Comparison of ENCODE assay signal across 9 mouse cellular contexts in genomic region chr17:47614018-47614417, GRCm38 (mm10). TPM values are rescaled to one million over a fixed set of nuclear protein-coding genes. Genes with fewer than 3 reads are reported as not detected.
DNase-seq lines count a peak whose midpoint lies in the region; ATAC-seq and TF ChIP-seq lines count a peak whose summit lies in the region.
"Had no signal": no experiment of that assay in that cellular context is flagged by ENCODE, and none has a peak within 500 bp of the region (broad histone marks: within the 10 kb centered on the region; RNA-seq: fewer than 3 reads in every experiment).

No protein-coding gene starts in this region.

- H3K36me3 ChIP-seq in forebrain, postnatal 0 days (ENCODE audit: insufficient read depth): peaks cover 25% of the 10 kb centered on the region
- H3K36me3 ChIP-seq in forebrain, embryonic 12.5 days (replicated peaks): peaks cover 31% of the 10 kb centered on the region
- H3K36me3 ChIP-seq in forebrain, embryonic 14.5 days (ENCODE audit: control insufficient read depth, insufficient read depth, low read length): peaks cover 36% of the 10 kb centered on the region

- 86% methylated on average over 1 of the region's 1 CpGs for WGBS in forebrain, postnatal 0 days
- whole genome bisulfite sequencing in forebrain, embryonic 12.5 days: 84% methylated on average over 1 of the region's 1 CpGs
- 96% methylated on average over 1 of the region's 1 CpGs for WGBS in forebrain, embryonic 14.5 days

- no peak overlapping the region for H3K27ac ChIP-seq in forebrain, postnatal 0 days (ENCODE audit: low read depth, low read length)
- no peak overlapping the region for H3K27ac ChIP-seq in forebrain, embryonic 12.5 days
- no peak overlapping the region for H3K27ac ChIP-seq in forebrain, embryonic 14.5 days (ENCODE audit: low read depth, low read length)

- DNase-seq in forebrain, postnatal 0 days: no peak
- DNase-seq in spleen, postnatal 10 days (ENCODE audit: low spot score in 2 of 2): peak; percentile 62 to 79
- no peak for DNase-seq in spleen, adult 12 weeks (ENCODE audit: low spot score)
- peak; percentile 55 for DNase-seq in heart, postnatal 4 days
- peak; percentile 59 for DNase-seq in testis, postnatal 10 days (ENCODE audit: low spot score)
- no peak for DNase-seq in forebrain, embryonic 14.5 days (ENCODE audit: low spot score)

- no peaks in the 10 kb centered on the region for H3K27me3 ChIP-seq in forebrain, postnatal 0 days (ENCODE audit: insufficient read depth, low read length)
- H3K27me3 ChIP-seq in forebrain, embryonic 12.5 days: no peaks in the 10 kb centered on the region
- no peaks in the 10 kb centered on the region for H3K27me3 ChIP-seq in forebrain, embryonic 14.5 days (replicated peaks; ENCODE audit: control insufficient read depth, insufficient read depth, low read length)

- no peak overlapping the region for H3K4me2 ChIP-seq in forebrain, postnatal 0 days (ENCODE audit: low read depth)
- H3K4me2 ChIP-seq in forebrain, embryonic 12.5 days: no peak overlapping the region
- no peak overlapping the region for H3K4me2 ChIP-seq in forebrain, embryonic 14.5 days (ENCODE audit: low read length)

- H3K9me3 ChIP-seq in forebrain, postnatal 0 days (ENCODE audit: low read length): no peaks in the 10 kb centered on the region
- no peaks in the 10 kb centered on the region for H3K9me3 ChIP-seq in forebrain, embryonic 12.5 days
- no peaks in the 10 kb centered on the region for H3K9me3 ChIP-seq in forebrain, embryonic 14.5 days (replicated peaks; ENCODE audit: control insufficient read depth, low read length)

- no peak for ATAC-seq in forebrain, postnatal 0 days
- no peak for ATAC-seq in forebrain, embryonic 12.5 days (ENCODE audit: low FRiP score)
- ATAC-seq in erythroblast, adult 5-6 weeks (replicated peaks; ENCODE audit: low FRiP score, poor library complexity, severe bottlenecking): no peak
- no peak for ATAC-seq in forebrain, embryonic 14.5 days

- no peak overlapping the region for H3K9ac ChIP-seq in forebrain, postnatal 0 days
- H3K9ac ChIP-seq in forebrain, embryonic 12.5 days: no peak overlapping the region
- H3K9ac ChIP-seq in forebrain, embryonic 14.5 days (ENCODE audit: low read length): no peak overlapping the region

- H3K4me1 ChIP-seq in forebrain, postnatal 0 days (ENCODE audit: insufficient read depth): peaks cover 17% of the 10 kb centered on the region
- H3K4me1 ChIP-seq in forebrain, embryonic 12.5 days: peaks cover 21% of the 10 kb centered on the region
- peaks cover 12% of the 10 kb centered on the region for H3K4me1 ChIP-seq in forebrain, embryonic 14.5 days (ENCODE audit: control insufficient read depth, insufficient read depth, low read length)

- H3K4me3 ChIP-seq in forebrain, postnatal 0 days (ENCODE audit: low read depth, low read length): no peak overlapping the region
- H3K4me3 ChIP-seq in forebrain, embryonic 12.5 days (replicated peaks): no peak overlapping the region
- no peak overlapping the region for H3K4me3 ChIP-seq in forebrain, embryonic 14.5 days (ENCODE audit: low read depth, low read length)
- H3K4me3 ChIP-seq: erythroblast, embryonic 14.5 days had no signal

- peak; percentile 42 for TF ChIP-seq CTCF in forebrain, postnatal 0 days (IDR thresholded peaks at IDR 0.05; ENCODE audit: low read depth)

RNA-seq across cellular contexts. Expression of gene Gm20517, which starts 2.6 kb away (rescaled TPM):
- total RNA-seq in forebrain, postnatal 0 days (2014; rRNA removed): 4.7 and 10.6 TPM in 2 replicates
- polyA plus RNA-seq in forebrain, postnatal 0 days (2015; fragmentation: Nextera tagmentation; extraction: Ambion mirVana): 1.4 and 2.1 TPM in 2 replicates
- 1.6 and 2.7 TPM in 2 replicates for polyA plus RNA-seq in forebrain, embryonic 12.5 days (2016; fragmentation: Nextera tagmentation; extraction: Ambion mirVana)
- total RNA-seq in heart, postnatal 4 days (2021): 1 to 10 TPM; 3.9 to 4.4 TPM
- total RNA-seq in erythroblast, adult 5-6 weeks (2015; ENCODE audit: low replicate concordance): 2.5 and 4.8 TPM in 2 replicates
- 6.3 and 16.2 TPM in 2 replicates for total RNA-seq in erythroblast, adult 5-6 weeks (2017; ENCODE audit: low replicate concordance)
- polyA plus RNA-seq in forebrain, embryonic 14.5 days (2014; fragmentation: Nextera tagmentation; extraction: Ambion mirVana): 1.8 and 3.6 TPM in 2 replicates

RNA-seq across cellular contexts. Expression of gene Med20, which starts 2.6 kb away (rescaled TPM):
- total RNA-seq in forebrain, postnatal 0 days (2014; rRNA removed): 31.5 and 37.0 TPM in 2 replicates
- 27.9 and 30.2 TPM in 2 replicates for polyA plus RNA-seq in forebrain, postnatal 0 days (2015; fragmentation: Nextera tagmentation; extraction: Ambion mirVana)
- polyA plus RNA-seq in forebrain, embryonic 12.5 days (2016; fragmentation: Nextera tagmentation; extraction: Ambion mirVana): 38.5 and 41.5 TPM in 2 replicates
- total RNA-seq in heart, postnatal 4 days (2021): 10 to 100 TPM; 20.3 to 20.7 TPM
- total RNA-seq in erythroblast, adult 5-6 weeks (2015; ENCODE audit: low replicate concordance): 10.4 and 19.9 TPM in 2 replicates
- 48.5 and 68.2 TPM in 2 replicates for total RNA-seq in erythroblast, adult 5-6 weeks (2017; ENCODE audit: low replicate concordance)
- polyA plus RNA-seq in forebrain, embryonic 14.5 days (2014; fragmentation: Nextera tagmentation; extraction: Ambion mirVana): 55.4 and 55.5 TPM in 2 replicates

RNA-seq across cellular contexts. Expression of gene Bysl, which starts 2.7 kb away (rescaled TPM):
- 21.9 and 23.7 TPM in 2 replicates for total RNA-seq in forebrain, postnatal 0 days (2014; rRNA removed)
- polyA plus RNA-seq in forebrain, postnatal 0 days (2015; fragmentation: Nextera tagmentation; extraction: Ambion mirVana): 32.0 and 35.4 TPM in 2 replicates
- polyA plus RNA-seq in forebrain, embryonic 12.5 days (2016; fragmentation: Nextera tagmentation; extraction: Ambion mirVana): 32.7 and 33.7 TPM in 2 replicates
- total RNA-seq in heart, postnatal 4 days (2021): 10 to 100 TPM; 21.7 to 22.2 TPM
- total RNA-seq in erythroblast, adult 5-6 weeks (2015; ENCODE audit: low replicate concordance): 1.2 and 2.1 TPM in 2 replicates
- 3.2 and 4.3 TPM in 2 replicates for total RNA-seq in erythroblast, adult 5-6 weeks (2017; ENCODE audit: low replicate concordance)
- polyA plus RNA-seq in forebrain, embryonic 14.5 days (2014; fragmentation: Nextera tagmentation; extraction: Ambion mirVana): 25.1 and 33.2 TPM in 2 replicates

RNA-seq across cellular contexts. Expression of gene Usp49, which starts 16.5 kb away (rescaled TPM):
- 11.2 and 18.9 TPM in 2 replicates for total RNA-seq in forebrain, postnatal 0 days (2014; rRNA removed)
- 2.8 and 4.7 TPM in 2 replicates for polyA plus RNA-seq in forebrain, postnatal 0 days (2015; fragmentation: Nextera tagmentation; extraction: Ambion mirVana)
- polyA plus RNA-seq in forebrain, embryonic 12.5 days (2016; fragmentation: Nextera tagmentation; extraction: Ambion mirVana): 11.1 and 12.2 TPM in 2 replicates
- total RNA-seq in heart, postnatal 4 days (2021): 1 to 10 TPM; 7.3 to 9.7 TPM
- total RNA-seq in erythroblast, adult 5-6 weeks (2015; ENCODE audit: low replicate concordance): 7.3 and 36.5 TPM in 2 replicates
- total RNA-seq in erythroblast, adult 5-6 weeks (2017; ENCODE audit: low replicate concordance): 14.8 and 27.6 TPM in 2 replicates
- 5.9 and 6.6 TPM in 2 replicates for polyA plus RNA-seq in forebrain, embryonic 14.5 days (2014; fragmentation: Nextera tagmentation; extraction: Ambion mirVana)

Comparison
In these comparisons a context has a peak if more than half of its experiments do, and no peak if none do; other contexts are left out.
1. DNase-seq: peak in spleen, postnatal 10 days (2 of 2), heart, postnatal 4 days (single experiment) and testis, postnatal 10 days (single experiment); none in forebrain, postnatal 0 days (single experiment), spleen, adult 12 weeks (single experiment) and forebrain, embryonic 14.5 days (single experiment).